Mouse (Mus musculus) heart, embryonic 16.5 days (tissue): ENCODE measurements at regions not wholly inside any gene's neighbourhood (a gene's known extent, or its start where the extent isn't known, plus 50 kb on each side); places are given as distances from the start of the nearest gene placed in this dataset.
A peak's percentile ranks its signal among the peaks of the same experiment; 100 is the strongest.

Source experiments
- ATAC-seq: fragments of 200-750 bp; cut with Nextera tagmentation; replicated peaks from 2 replicates; pipeline ENCODE4 v1.8.0; 2017; ENCODE audit warnings: moderate number of reproducible peaks; ENCODE audit not compliant: insufficient read depth, low FRiP score; ENCODE audit errors: extremely low read depth
- H3K27ac ChIP-seq: fragments of 300-500 bp; sonication (generic); 2 replicates; pipeline ENCODE4 v1.5.1; 2014; ENCODE audit warnings: mild to moderate bottlenecking, low read length, control low read depth, moderate library complexity
- H3K27me3 ChIP-seq: fragments of 300-500 bp; sonication (generic); 2 replicates; pipeline ENCODE4 v1.6.1; 2014; ENCODE audit warnings: low read length, mixed read lengths; ENCODE audit not compliant: control insufficient read depth, insufficient read depth
- H3K36me3 ChIP-seq: fragments of 300-500 bp; sonication (generic); 2 replicates; pipeline ENCODE4 v1.6.1; 2014; ENCODE audit not compliant: control insufficient read depth, insufficient read depth
- H3K4me1 ChIP-seq: fragments of 300-500 bp; sonication (generic); 2 replicates; pipeline ENCODE4 v1.6.1; 2014; ENCODE audit warnings: low read length, mixed read lengths; ENCODE audit not compliant: control insufficient read depth, insufficient read depth
- H3K4me2 ChIP-seq: fragments of 300-500 bp; sonication (generic); 2 replicates; pipeline ENCODE4 v1.6.1; 2014; ENCODE audit warnings: low read depth, mild to moderate bottlenecking, control low read depth, low read length
- H3K4me3 ChIP-seq: fragments of 300-500 bp; sonication (generic); 2 replicates; pipeline ENCODE4 v1.5.1; 2014; ENCODE audit warnings: mild to moderate bottlenecking, control low read depth, low read length
- H3K9ac ChIP-seq: fragments of 300-500 bp; sonication (generic); 2 replicates; pipeline ENCODE4 v1.6.1; 2014; ENCODE audit warnings: low read length, control low read depth
- H3K9me3 ChIP-seq: fragments of 300-500 bp; sonication (generic); replicated peaks from 2 replicates; pipeline ENCODE4 v1.6.1; 2016; ENCODE audit warnings: low read length; ENCODE audit not compliant: control insufficient read depth
- WGBS: fragments of 180-500 bp; shearing (Covaris S2); extraction: QIAGEN DNeasy Blood & Tissue Kit; methylation state at CpG from one replicate; pipeline ENCODE4 v1.1.7; 2014; 5-methylcytosine and 5-hydroxymethylcytosine counted together

DNA sequence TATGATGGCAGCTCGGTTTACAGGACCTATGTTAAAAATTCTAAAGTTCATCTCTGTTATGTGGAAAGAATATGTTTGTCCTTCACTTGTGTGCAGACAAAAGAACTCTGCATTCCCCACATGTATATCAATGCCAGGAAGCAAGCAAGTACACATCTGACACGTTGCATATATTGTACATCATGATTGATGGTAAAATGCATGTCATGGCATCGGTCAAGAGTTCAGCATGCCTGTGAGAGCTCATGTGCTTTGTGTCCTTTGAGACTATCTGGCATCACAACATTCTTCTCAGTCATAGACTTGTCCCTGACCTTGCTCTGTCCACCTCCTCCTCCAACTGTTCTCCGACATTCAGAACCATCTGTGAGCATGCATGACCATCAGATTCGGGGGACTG, 465.6 kb upstream of the N6amt1 start:
- no peaks in the 10 kb centered on the region for H3K27me3 ChIP-seq
- H3K36me3 ChIP-seq: no peaks in the 10 kb centered on the region
- no peak overlapping the region for H3K4me3 ChIP-seq
- no peaks in the 10 kb centered on the region for H3K9me3 ChIP-seq
- H3K27ac ChIP-seq: no peak overlapping the region
- H3K4me2 ChIP-seq: no peak overlapping the region
- H3K9ac ChIP-seq: no peak overlapping the region
- no peaks in the 10 kb centered on the region for H3K4me1 ChIP-seq
- WGBS: 64% methylated on average over 5 of the region's 5 CpGs
- ATAC-seq: no peak

DNA sequence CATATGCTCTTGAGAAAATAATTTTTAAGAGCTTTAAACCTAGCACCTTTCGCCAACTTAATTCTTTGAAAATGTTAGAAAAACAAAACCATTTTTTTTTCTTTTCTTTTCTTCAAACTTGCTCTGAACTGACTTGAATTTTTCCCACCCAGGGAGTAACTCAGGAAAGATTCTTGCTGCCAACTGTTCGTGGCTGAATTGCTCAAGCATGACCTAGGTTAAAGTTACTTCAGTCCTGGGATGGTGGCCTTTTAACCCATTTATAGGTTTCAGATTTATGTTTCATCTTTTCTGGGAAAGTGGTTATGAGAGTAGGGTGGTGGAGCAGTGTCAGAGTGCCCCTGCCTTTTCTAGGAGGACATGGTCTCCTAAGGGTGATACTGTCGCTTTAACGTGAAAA, 466.4 kb upstream of the N6amt1 start:
- Histone ChIP-seq H3K27me3 (no peaks in the 10 kb centered on the region), H3K27ac (no peak overlapping the region), H3K9me3 (no peaks in the 10 kb centered on the region), H3K4me2 (no peak overlapping the region), H3K9ac (no peak overlapping the region), H3K36me3 (no peaks in the 10 kb centered on the region), H3K4me1 (no peaks in the 10 kb centered on the region), H3K4me3 (no peak overlapping the region)
- WGBS: 77% methylated on average over 4 of the region's 4 CpGs
- no peak for ATAC-seq

DNA sequence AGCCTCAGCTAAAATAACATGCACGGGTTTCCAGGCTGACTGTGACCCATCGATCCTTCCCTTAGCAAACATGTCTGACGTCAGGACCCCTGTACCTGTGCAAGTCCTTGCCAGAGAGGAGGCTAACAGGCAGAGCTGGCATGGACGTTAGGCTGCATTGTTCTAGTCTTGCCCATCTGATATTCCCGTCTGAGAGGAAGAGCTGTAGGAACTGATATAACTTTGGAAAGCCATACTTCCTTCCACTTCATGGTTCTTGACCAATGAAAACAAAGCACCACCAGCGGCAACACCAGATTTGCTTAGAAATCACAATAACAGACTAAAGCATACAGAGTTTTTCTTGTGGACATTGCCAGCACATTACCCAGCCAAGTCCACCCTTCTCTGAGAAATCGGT, 470.1 kb upstream of the N6amt1 start:
- Histone ChIP-seq H3K9me3 (no peaks in the 10 kb centered on the region), H3K27ac (no peak overlapping the region), H3K9ac (no peak overlapping the region), H3K4me3 (no peak overlapping the region), H3K27me3 (no peaks in the 10 kb centered on the region), H3K4me1 (no peaks in the 10 kb centered on the region), H3K4me2 (no peak overlapping the region), H3K36me3 (no peaks in the 10 kb centered on the region)
- WGBS: 58% methylated on average over 7 of the region's 7 CpGs
- peak; percentile 67 for ATAC-seq

DNA sequence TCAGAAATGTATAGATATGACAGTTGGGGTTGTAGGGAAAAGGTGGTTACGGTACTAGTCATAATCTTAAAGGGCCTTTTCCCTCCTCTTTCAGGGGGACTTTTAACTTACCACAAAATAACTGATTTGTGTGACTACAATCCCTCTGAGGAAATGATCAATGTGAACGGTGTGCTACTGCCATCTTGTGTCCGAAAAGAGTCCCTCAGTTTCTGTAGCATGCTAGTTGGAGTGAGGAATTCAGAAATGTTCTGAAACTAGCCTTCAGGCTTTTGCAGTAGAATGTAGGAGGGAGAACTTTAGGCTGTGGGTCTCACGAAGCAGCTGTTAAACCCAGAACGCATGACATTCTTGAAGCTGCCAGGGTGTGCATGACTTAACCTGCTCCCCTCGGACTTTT, 471.5 kb upstream of the N6amt1 start:
- H3K27ac ChIP-seq: no peak overlapping the region
- peak; percentile 45; the same call in 1 of the 2 replicates for ATAC-seq

DNA sequence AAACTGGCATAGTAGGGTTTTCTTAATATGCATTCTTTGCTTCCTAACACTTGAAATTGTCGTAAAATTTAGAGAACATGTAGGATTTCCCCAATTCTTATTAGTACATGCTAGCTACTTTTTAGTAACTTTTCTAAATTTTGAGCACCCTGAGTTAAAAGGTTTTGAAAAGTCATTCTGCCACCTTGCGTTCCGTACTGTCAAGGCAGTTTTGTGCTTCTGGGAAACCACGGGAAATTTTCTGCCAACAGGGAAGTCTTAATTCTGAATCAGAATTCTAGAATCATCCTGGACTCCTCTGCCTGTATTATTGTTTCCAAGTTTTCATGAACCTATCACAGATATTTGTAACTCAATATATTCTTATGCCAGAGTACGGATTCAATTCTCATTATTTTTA, 472.4 kb upstream of the N6amt1 start:
- H3K27ac ChIP-seq: no peak overlapping the region
- no peak overlapping the region for H3K4me2 ChIP-seq
- H3K4me3 ChIP-seq: no peak overlapping the region
- 80% methylated on average over 5 of the region's 5 CpGs for WGBS
- no peak overlapping the region for H3K9ac ChIP-seq
- H3K4me1 ChIP-seq: no peaks in the 10 kb centered on the region
- no peaks in the 10 kb centered on the region for H3K9me3 ChIP-seq
- H3K36me3 ChIP-seq: no peaks in the 10 kb centered on the region
- no peak for ATAC-seq
- H3K27me3 ChIP-seq: no peaks in the 10 kb centered on the region

More for the DNA sequence above, 471.5 kb upstream of the N6amt1 start:
- no peaks in the 10 kb centered on the region for H3K9me3 ChIP-seq
- H3K9ac ChIP-seq: no peak overlapping the region
- WGBS: 14% methylated on average over 6 of the region's 6 CpGs
- H3K36me3 ChIP-seq: no peaks in the 10 kb centered on the region
- no peaks in the 10 kb centered on the region for H3K27me3 ChIP-seq
- no peak overlapping the region for H3K4me3 ChIP-seq
- H3K4me1 ChIP-seq: no peaks in the 10 kb centered on the region
- H3K4me2 ChIP-seq: no peak overlapping the region

DNA sequence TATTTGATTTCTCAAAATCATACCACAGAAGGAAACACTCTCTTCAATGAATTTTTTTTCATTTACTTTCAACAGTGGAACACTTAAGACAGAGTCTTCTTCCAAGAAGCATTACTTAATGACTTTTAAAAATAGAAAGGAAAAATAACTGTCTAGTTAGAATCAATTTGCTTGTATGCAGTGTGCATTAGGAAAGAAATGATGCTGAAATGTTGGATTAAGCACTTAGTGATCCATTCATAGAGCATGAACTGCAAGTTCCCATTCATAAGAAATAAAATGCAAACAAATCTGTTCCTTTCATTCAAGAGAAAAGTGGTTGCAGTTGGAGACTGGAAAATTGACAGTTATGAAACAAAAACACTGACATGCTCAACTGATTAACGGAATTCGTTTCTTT, 493.2 kb upstream of the N6amt1 start:
- H3K4me1 ChIP-seq: no peaks in the 10 kb centered on the region
- H3K9me3 ChIP-seq: no peaks in the 10 kb centered on the region
- no peak overlapping the region for H3K4me3 ChIP-seq
- no peak for ATAC-seq
- no peak overlapping the region for H3K4me2 ChIP-seq
- no peak overlapping the region for H3K9ac ChIP-seq
- H3K27me3 ChIP-seq: no peaks in the 10 kb centered on the region
- H3K27ac ChIP-seq: no peak overlapping the region
- WGBS: 85% methylated on average over 2 of the region's 2 CpGs
- H3K36me3 ChIP-seq: no peaks in the 10 kb centered on the region

DNA sequence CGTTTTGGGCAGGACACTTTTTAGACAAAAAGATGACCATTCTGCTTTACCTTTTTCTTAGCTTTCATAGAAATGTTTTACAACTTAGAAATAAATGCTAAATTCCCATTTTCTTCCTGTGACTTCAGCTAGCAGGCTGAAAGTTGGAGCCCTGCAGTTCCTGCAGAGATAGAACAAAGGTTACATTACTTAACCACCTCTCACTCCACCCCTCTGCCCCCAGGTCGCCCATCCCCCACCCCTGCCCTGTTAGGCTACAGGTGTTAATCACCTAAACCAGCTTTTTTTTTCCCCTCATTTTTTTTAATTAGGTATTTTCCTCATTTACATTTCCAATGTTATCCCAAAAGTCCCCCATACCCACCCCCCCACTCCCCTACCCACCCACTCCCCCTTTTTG, 498.1 kb upstream of the N6amt1 start:
- no peak overlapping the region for H3K4me2 ChIP-seq
- 61% methylated on average over 2 of the region's 2 CpGs for WGBS
- H3K9ac ChIP-seq: no peak overlapping the region
- no peaks in the 10 kb centered on the region for H3K9me3 ChIP-seq
- H3K27me3 ChIP-seq: no peaks in the 10 kb centered on the region
- ATAC-seq: no peak
- H3K4me3 ChIP-seq: no peak overlapping the region
- H3K36me3 ChIP-seq: no peaks in the 10 kb centered on the region
- no peaks in the 10 kb centered on the region for H3K4me1 ChIP-seq
- H3K27ac ChIP-seq: no peak overlapping the region

DNA sequence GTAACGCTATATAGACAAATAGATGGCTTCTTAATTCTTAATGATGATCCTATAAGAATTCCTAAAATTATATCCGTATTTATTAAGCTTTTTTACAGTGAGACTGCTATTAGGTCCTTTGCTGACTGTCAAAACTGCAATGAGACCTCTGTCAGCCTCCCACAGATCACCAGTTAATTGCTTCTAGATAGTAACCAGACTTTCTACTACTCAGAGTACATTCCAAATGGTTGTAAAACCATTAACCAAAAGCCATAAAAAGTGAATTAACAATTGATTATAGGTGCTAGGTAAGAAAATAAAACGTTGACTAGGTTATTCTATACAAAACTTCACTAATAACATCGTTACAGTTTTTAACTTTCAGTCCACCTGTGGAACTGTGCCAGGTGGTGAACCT, 498.7 kb upstream of the N6amt1 start:
- Histone ChIP-seq H3K27me3 (no peaks in the 10 kb centered on the region), H3K36me3 (no peaks in the 10 kb centered on the region), H3K4me3 (no peak overlapping the region), H3K4me1 (no peaks in the 10 kb centered on the region), H3K9ac (no peak overlapping the region), H3K4me2 (no peak overlapping the region), H3K9me3 (no peaks in the 10 kb centered on the region), H3K27ac (no peak overlapping the region)
- WGBS: 73% methylated on average over 4 of the region's 4 CpGs
- no peak for ATAC-seq

DNA sequence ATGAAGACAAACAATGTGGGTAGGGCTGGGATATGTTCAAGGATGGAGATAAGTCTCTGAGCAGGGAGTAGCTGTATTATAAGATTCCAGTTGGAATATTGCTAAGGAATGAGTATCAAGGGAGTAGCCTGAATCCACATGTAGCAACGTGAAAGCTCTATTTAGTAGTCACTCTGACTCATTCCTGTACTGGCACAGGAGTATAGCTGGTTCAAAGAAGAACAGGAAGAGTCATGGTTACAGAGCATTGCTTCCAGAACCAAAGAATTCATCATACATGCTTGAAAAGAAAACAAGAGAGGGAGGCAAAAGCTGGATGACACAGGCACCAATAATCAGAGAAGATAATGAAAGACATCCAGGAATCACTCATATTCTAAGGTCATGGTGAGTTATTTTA, 500.6 kb upstream of the N6amt1 start:
- WGBS: 62% methylated on average over 1 of the region's 1 CpGs

More for the DNA sequence above, 500.6 kb upstream of the N6amt1 start:
- Histone ChIP-seq H3K9ac (no peak overlapping the region), H3K4me1 (no peaks in the 10 kb centered on the region), H3K4me3 (no peak overlapping the region), H3K4me2 (no peak overlapping the region), H3K9me3 (no peaks in the 10 kb centered on the region), H3K27ac (no peak overlapping the region), H3K36me3 (no peaks in the 10 kb centered on the region), H3K27me3 (no peaks in the 10 kb centered on the region)
- no peak for ATAC-seq
